Mouse (Mus musculus) heart, postnatal 0 days (tissue): ENCODE data around the gene 6030468B19Rik. TPM values are rescaled to one million over a fixed set of nuclear protein-coding genes. Genes with fewer than 3 reads are reported as not detected.
A peak's percentile ranks its signal among the peaks of the same experiment; 100 is the strongest.

Experiments
- ATAC-seq: fragments of 200-750 bp; cut with Nextera tagmentation; 2 replicates; pipeline ENCODE4 v1.8.0; 2017; ENCODE audit warnings: low read depth, moderate number of reproducible peaks, moderate library complexity; ENCODE audit not compliant: insufficient read depth
- DNase-seq: peaks from one replicate; pipeline ENCODE4 v3.0.0-alpha.2; 2016; ENCODE audit warnings: low spot score
- H3K27ac ChIP-seq: fragments of 300-500 bp; sonication (generic); 2 replicates; pipeline ENCODE4 v1.5.1; 2014; ENCODE audit warnings: low read depth, mild to moderate bottlenecking
- H3K27me3 ChIP-seq: fragments of 300-500 bp; sonication (generic); 2 replicates; pipeline ENCODE4 v1.6.1; 2014; ENCODE audit warnings: low read length, mixed read lengths; ENCODE audit not compliant: control insufficient read depth, insufficient read depth
- H3K36me3 ChIP-seq: fragments of 300-500 bp; sonication (generic); replicated peaks from 2 replicates; pipeline ENCODE4 v1.6.1; 2014; ENCODE audit warnings: low read length, mixed read lengths; ENCODE audit not compliant: control insufficient read depth, insufficient read depth
- H3K4me1 ChIP-seq: fragments of 300-500 bp; sonication (generic); 2 replicates; pipeline ENCODE4 v1.6.1; 2014; ENCODE audit warnings: antibody characterized with exemption; ENCODE audit not compliant: control insufficient read depth, insufficient read depth
- H3K4me2 ChIP-seq: fragments of 300-500 bp; sonication (generic); 2 replicates; pipeline ENCODE4 v1.6.1; 2014; ENCODE audit warnings: low read depth, mild to moderate bottlenecking, low read length, moderate library complexity
- H3K4me3 ChIP-seq: fragments of 300-500 bp; sonication (generic); 2 replicates; pipeline ENCODE4 v1.5.1; 2014; ENCODE audit warnings: low read depth, low read length
- H3K9ac ChIP-seq: fragments of 300-500 bp; sonication (generic); replicated peaks from 2 replicates; pipeline ENCODE4 v1.6.1; 2014; ENCODE audit warnings: low read depth, low read length, mixed read lengths
- H3K9me3 ChIP-seq: fragments of 300-500 bp; sonication (generic); replicated peaks from 2 replicates; pipeline ENCODE4 v1.6.1; 2016; ENCODE audit warnings: low read length; ENCODE audit not compliant: control insufficient read depth
- CTCF ChIP-seq: IDR thresholded peaks from 2 replicates; pipeline ENCODE4 v1.5.1; 2016; ENCODE audit warnings: antibody characterized with exemption, control low read depth, low read depth
- EP300 ChIP-seq: IDR thresholded peaks from 2 replicates; pipeline ENCODE4 v1.6.1; 2016; ENCODE audit warnings: antibody characterized with exemption, low read depth
- WGBS: fragments of 180-500 bp; shearing (Covaris S2); extraction: QIAGEN DNeasy Blood & Tissue Kit; methylation state at CpG from one replicate; pipeline ENCODE4 v1.1.7; 2014; 5-methylcytosine and 5-hydroxymethylcytosine counted together
- polyA plus RNA-seq: library from polyadenylated mRNA; unstranded; fragments of >200 nt; fragmentation: Nextera tagmentation; extraction: Ambion mirVana; gene quantifications from 2 replicates; pipeline ENCODE4 v1.2.1, GENCODE M21; 2015
- total RNA-seq: library from RNA; depleted of rRNA; stranded (reverse); fragments of >200 nt; gene quantifications from 2 replicates; pipeline ENCODE4 v1.2.3, GENCODE M21; 2014; ENCODE audit warnings: low replicate concordance

6030468B19Rik gene
- total and polyA plus RNA-seq, 2 experiments from 2014 or later, result not detected

GRCm38 (mm10) chr11:117798160-117798541 lies 691 bp downstream of the 6030468B19Rik start:
- no peaks in the 10 kb centered on the region for H3K27me3 ChIP-seq
- WGBS, result 35% methylated on average over 2 of the region's 2 CpGs
- ATAC-seq (no peak), DNase-seq (no peak)
- H3K9me3 ChIP-seq, result no peaks in the 10 kb centered on the region
- no peak overlapping the region for H3K27ac ChIP-seq
- no peak overlapping the region for H3K4me3 ChIP-seq
- TF ChIP-seq EP300 (no peak), CTCF (no peak)
- no peaks in the 10 kb centered on the region for H3K36me3 ChIP-seq
- H3K9ac ChIP-seq, result no peak overlapping the region
- H3K4me2 ChIP-seq, result no peak overlapping the region
- H3K4me1 ChIP-seq, result no peaks in the 10 kb centered on the region

- Histone ChIP-seq H3K27me3 (no peaks in the 10 kb centered on the region), H3K36me3 (no peaks in the 10 kb centered on the region), H3K4me1 (no peaks in the 10 kb centered on the region), H3K9me3 (no peaks in the 10 kb centered on the region), H3K4me3 (no peak overlapping the region), H3K4me2 (no peak overlapping the region), H3K9ac (0 out of 2 replicates have a peak overlapping the region, but pooled peaks have one; percentile 15), H3K27ac (no peak overlapping the region)
- 45% methylated on average over 5 of the region's 5 CpGs for WGBS
- no peak for ATAC-seq
- no peak for DNase-seq
- TF ChIP-seq EP300, result no peak
Observed at GRCm38 (mm10) chr11:117799174-117799573, 1.7 kb downstream of the 6030468B19Rik start.

GRCm38 (mm10) chr11:117800038-117800437 lies 2.6 kb downstream of the 6030468B19Rik start:
- no peak for DNase-seq
- no peak for ATAC-seq
- no peak overlapping the region for H3K9ac ChIP-seq
- no peaks in the 10 kb centered on the region for H3K9me3 ChIP-seq
- H3K36me3 ChIP-seq, result no peaks in the 10 kb centered on the region
- no peak overlapping the region for H3K4me3 ChIP-seq
- H3K4me2 ChIP-seq, result no peak overlapping the region
- H3K27ac ChIP-seq, result no peak overlapping the region
- no peaks in the 10 kb centered on the region for H3K4me1 ChIP-seq
- TF ChIP-seq CTCF, result no peak
- no peak for TF ChIP-seq EP300
- WGBS, result 87% methylated on average over 7 of the region's 7 CpGs
- H3K27me3 ChIP-seq, result no peaks in the 10 kb centered on the region

DNA sequence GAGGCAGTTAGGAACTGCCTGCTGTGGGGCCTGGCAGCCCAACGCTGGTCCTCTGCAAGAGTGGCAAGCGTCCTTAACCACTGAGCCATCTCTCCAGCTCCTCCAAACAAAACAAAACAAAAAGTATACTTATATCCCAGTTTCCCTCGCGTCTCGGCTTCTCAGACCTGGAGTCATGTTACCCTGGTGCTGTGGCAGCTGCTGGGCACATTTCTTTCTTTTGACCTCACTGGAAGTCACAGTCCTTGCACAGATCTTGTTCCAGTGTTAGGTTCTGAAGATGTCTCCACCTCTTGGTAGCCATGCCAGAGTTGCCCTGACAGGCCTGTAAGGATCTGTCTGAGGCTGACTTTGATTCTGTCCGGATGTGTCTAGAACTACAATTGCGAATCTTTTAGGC lies 4.2 kb downstream of the 6030468B19Rik start:
- no peak for ATAC-seq
- TF ChIP-seq EP300 (no peak), CTCF (no peak)
- WGBS, result 75% methylated on average over 7 of the region's 7 CpGs

GRCm38 (mm10) chr11:117803166-117803688 lies 5.8 kb downstream of the 6030468B19Rik start:
- DNase-seq, result no peak
- no peaks in the 10 kb centered on the region for H3K36me3 ChIP-seq
- TF ChIP-seq CTCF (no peak), EP300 (no peak)
- no peaks in the 10 kb centered on the region for H3K4me1 ChIP-seq
- H3K9ac ChIP-seq, result no peak overlapping the region
- 87% methylated on average over 3 of the region's 3 CpGs for WGBS
- H3K4me3 ChIP-seq, result no peak overlapping the region
- H3K9me3 ChIP-seq, result no peaks in the 10 kb centered on the region
- no peak overlapping the region for H3K4me2 ChIP-seq
- no peak overlapping the region for H3K27ac ChIP-seq
- no peaks in the 10 kb centered on the region for H3K27me3 ChIP-seq
- no peak for ATAC-seq

More for the DNA sequence above, 4.2 kb downstream of the 6030468B19Rik start:
- no peak overlapping the region for H3K27ac ChIP-seq
- H3K36me3 ChIP-seq, result no peaks in the 10 kb centered on the region
- H3K27me3 ChIP-seq, result no peaks in the 10 kb centered on the region
- H3K9me3 ChIP-seq, result no peaks in the 10 kb centered on the region
- no peak overlapping the region for H3K4me3 ChIP-seq
- H3K4me1 ChIP-seq, result no peaks in the 10 kb centered on the region
- H3K9ac ChIP-seq, result no peak overlapping the region
- no peak for DNase-seq
- no peak overlapping the region for H3K4me2 ChIP-seq

DNA sequence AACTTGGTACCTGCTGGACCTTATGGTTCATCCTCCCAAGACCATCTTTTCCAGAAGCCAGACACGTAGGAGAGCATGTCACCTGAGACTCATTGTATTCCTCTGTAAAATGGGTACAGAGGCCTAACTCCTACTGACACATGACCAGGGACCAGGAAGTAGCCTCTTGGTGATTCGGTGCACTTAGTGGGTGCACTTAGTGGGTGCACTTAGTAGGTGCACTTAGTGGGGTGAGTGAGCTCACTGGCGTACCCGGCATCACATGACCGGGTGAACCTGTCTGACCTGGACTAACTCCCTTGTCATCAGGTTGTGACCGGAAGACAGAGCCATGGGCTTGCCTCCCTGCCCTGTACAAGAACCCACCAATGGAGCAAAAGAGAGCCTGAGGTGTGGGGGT lies 9.3 kb downstream of the 6030468B19Rik start:
- Histone ChIP-seq H3K27me3 (no peaks in the 10 kb centered on the region), H3K9ac (no peak overlapping the region), H3K4me2 (no peak overlapping the region), H3K4me3 (no peak overlapping the region), H3K4me1 (peaks cover 11% of the 10 kb centered on the region; the same call in 1 of the 2 replicates), H3K27ac (no peak overlapping the region), H3K9me3 (no peaks in the 10 kb centered on the region), H3K36me3 (no peaks in the 10 kb centered on the region)
- no peak for TF ChIP-seq EP300
- no peak for TF ChIP-seq CTCF
- 91% methylated on average over 6 of the region's 6 CpGs for WGBS
- ATAC-seq (no peak), DNase-seq (no peak)
